Mouse (Mus musculus): Measurements from ENCODE around the gene Cd81. TPM values are rescaled to one million over a fixed set of nuclear protein-coding genes. Genes with fewer than 3 reads are reported as not detected.

Gene Cd81
- total and polyA plus RNA-seq, 3 experiments, result 105 to 133 TPM; not detected in 1

DNA sequence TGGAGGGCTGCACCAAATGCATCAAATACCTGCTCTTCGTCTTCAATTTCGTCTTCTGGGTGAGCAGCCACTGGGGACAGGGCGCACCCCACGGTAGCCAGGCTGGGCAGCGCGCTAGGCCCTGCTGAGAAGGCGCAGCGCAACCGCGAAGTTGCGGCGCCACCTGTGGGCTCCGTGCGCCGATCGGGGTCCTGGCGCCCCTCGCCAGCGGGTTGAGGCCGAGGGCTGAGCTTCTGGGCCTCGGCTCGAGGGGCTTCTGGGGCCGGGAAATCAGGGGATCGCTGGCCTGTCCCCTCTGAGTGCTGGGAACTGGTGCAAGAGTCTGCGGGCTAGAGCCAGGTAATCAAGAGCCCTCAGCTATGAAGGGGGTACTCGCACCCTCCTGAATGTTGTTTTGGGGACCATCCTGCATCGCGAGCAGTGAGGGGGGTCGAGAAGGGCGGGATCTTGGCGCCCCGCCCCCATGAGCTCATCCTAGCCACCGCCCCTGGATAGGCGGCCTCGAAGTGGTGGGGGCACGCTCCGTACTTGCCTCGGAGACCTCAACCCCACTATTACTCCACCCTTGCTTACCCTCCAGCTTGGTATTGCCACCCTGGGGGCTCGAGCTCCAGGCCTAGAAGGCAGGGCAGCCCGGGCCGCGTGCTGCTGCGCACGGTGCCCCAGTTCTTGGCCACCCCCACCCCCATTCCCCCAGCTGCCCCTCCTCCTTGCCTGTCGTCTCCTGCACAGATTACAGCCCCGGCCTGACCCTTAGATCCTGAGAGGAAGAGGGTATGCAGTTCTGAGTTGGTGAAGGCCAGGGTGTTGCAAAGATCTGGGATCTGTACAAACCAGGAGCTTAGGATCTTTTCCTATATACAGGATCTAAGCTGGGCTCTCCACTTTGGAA is 715 bp downstream of the Cd81 start:
- peak; percentile 74 for DNase-seq (ENCODE audit: low read depth, low spot score)
- TF ChIP-seq HCFC1 (IDR thresholded peaks at IDR 0.05; ENCODE audit: low read depth, low read length) (peak; percentile 9; the same call in 1 of the 2 replicates), GABPA (IDR thresholded peaks at IDR 0.05; ENCODE audit: low read depth, low read length) (no peak), ELF1 (IDR thresholded peaks at IDR 0.05; ENCODE audit: low read depth, low read length) (no peak), CHD1 (IDR thresholded peaks at IDR 0.05; ENCODE audit: low read depth, low read length) (0 out of 2 replicates have a peak, but pooled peaks have one; percentile 2), BHLHE40 (IDR thresholded peaks at IDR 0.05; ENCODE audit: borderline replicate concordance, low read depth, low read length) (no peak), ETS1 (IDR thresholded peaks at IDR 0.05; ENCODE audit: low read depth, low read length) (no peak), EP300 (IDR thresholded peaks at IDR 0.05; ENCODE audit: low read depth in 1 of 2, low read length in 2 of 2) (no peak), RAD21 (IDR thresholded peaks at IDR 0.05; ENCODE audit: low read depth, low read length) (no peak), CTCF (IDR thresholded peaks at IDR 0.05 in 2 of 3, conservative IDR thresholded peaks at IDR 0.05 in 1 of 3; ENCODE audit: control insufficient read depth in 1 of 3, insufficient read depth in 1 of 3, low read depth in 2 of 3, low read length in 3 of 3, poor library complexity in 1 of 3, severe bottlenecking in 1 of 3) (peak in 2 of 3 experiments; percentile 1 to 9; a peak in 1 of 6 replicates)
- Histone ChIP-seq H3K9me3 (replicated peaks; ENCODE audit: insufficient read depth, low read length) (no peaks in the 10 kb centered on the region), H3K9ac (ENCODE audit: control insufficient read depth, low read depth, low read length, poor library complexity, severe bottlenecking) (peak overlapping the region; percentile 81), H3K4me1 (ENCODE audit: control insufficient read depth in 1 of 2, insufficient read depth in 2 of 2, low read length in 2 of 2) (peaks cover 31 to 50% of the 10 kb centered on the region in 2 experiments), H3K27ac (ENCODE audit: control insufficient read depth, low read depth, low read length) (peak overlapping the region; percentile 80), H3K27me3 (ENCODE audit: control insufficient read depth in 1 of 2, insufficient read depth in 2 of 2, low read length in 2 of 2) (no peaks in the 10 kb centered on the region), H3K79me2 (ENCODE audit: control insufficient read depth, insufficient read depth, low read length, poor library complexity) (peaks cover 23% of the 10 kb centered on the region), H3K36me3 (ENCODE audit: control insufficient read depth in 1 of 2, insufficient read depth in 2 of 2, low read length in 2 of 2) (peaks cover 0 to 47% of the 10 kb centered on the region in 2 experiments; a peak in 2 of 4 replicates), H3K4me3 (ENCODE audit: control insufficient read depth in 1 of 2, insufficient read depth in 1 of 2, low read depth in 2 of 2, low read length in 2 of 2) (peak overlapping the region; percentile 73 to 83)

DNA sequence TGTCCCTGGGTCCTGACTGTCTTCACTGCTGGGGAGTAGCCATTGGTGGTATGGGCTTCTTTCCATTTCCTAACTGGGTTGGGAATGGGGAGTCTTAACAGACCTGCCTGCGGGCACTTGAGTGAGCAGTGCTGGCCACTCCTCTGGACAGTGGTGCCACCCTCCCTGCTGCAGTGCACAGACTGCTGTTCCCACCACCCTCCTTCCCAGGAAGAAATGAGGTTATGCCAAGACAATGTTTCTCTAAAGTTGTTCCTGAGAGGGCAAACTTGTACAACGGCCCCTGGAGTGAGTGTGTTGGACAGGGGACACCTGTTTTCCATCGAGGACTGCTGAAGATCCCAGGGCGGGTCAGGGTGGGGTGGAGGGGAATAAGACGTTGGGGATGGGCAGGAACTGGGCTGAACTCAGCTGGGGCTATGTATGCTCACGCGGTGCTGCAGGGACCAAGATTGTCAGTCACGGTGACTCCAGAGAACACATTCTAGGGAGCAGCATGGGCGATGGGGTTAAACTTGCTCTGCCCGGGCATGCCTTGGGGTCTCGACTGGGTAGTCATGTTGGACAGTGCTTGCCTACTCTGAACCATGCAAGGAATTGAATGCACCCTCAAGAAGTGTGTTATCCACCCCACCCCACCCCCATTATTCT is 1.5 kb downstream of the Cd81 start:
- H3K27ac ChIP-seq (ENCODE audit: control insufficient read depth, low read depth, low read length), result no peak overlapping the region
- peaks cover 25% of the 10 kb centered on the region for H3K79me2 ChIP-seq (ENCODE audit: control insufficient read depth, insufficient read depth, low read length, poor library complexity)
- TF ChIP-seq MYB (IDR thresholded peaks at IDR 0.05; ENCODE audit: low read depth, low read length), result no peak
- no peak for TF ChIP-seq CHD2 (IDR thresholded peaks at IDR 0.05; ENCODE audit: low read length)
- TF ChIP-seq UBTF (IDR thresholded peaks at IDR 0.05; ENCODE audit: borderline replicate concordance, insufficient read depth, low read depth, low read length), result no peak
- no peak for TF ChIP-seq SMC3 (IDR thresholded peaks at IDR 0.05; ENCODE audit: low read depth, low read length)
- TF ChIP-seq ZMIZ1 (IDR thresholded peaks at IDR 0.05; ENCODE audit: low read depth, low read length), result no peak
- TF ChIP-seq POLR2AphosphoS2 (IDR thresholded peaks at IDR 0.05; ENCODE audit: low read length), result no peak
- no peak for TF ChIP-seq RCOR1 (IDR thresholded peaks at IDR 0.05; ENCODE audit: low read depth, low read length)
- TF ChIP-seq EP300 (IDR thresholded peaks at IDR 0.05; ENCODE audit: low read depth in 1 of 2, low read length in 2 of 2), result no peak
- TF ChIP-seq USF1 (IDR thresholded peaks at IDR 0.05; ENCODE audit: low read depth, low read length), result no peak
- no peak for TF ChIP-seq MAFK (IDR thresholded peaks at IDR 0.05; ENCODE audit: borderline replicate concordance, low read depth, low read length)
- TF ChIP-seq RAD21 (IDR thresholded peaks at IDR 0.05; ENCODE audit: low read depth, low read length), result no peak
- TF ChIP-seq SIN3A (IDR thresholded peaks at IDR 0.05; ENCODE audit: low read length), result no peak
- TF ChIP-seq BHLHE40 (IDR thresholded peaks at IDR 0.05; ENCODE audit: borderline replicate concordance, low read depth, low read length), result no peak
- no peak for TF ChIP-seq NELFE (IDR thresholded peaks at IDR 0.05; ENCODE audit: low read depth, low read length)
- no peak for TF ChIP-seq ZNF384 (IDR thresholded peaks at IDR 0.05; ENCODE audit: low read depth, low read length)
- H3K4me1 ChIP-seq (ENCODE audit: control insufficient read depth in 1 of 2, insufficient read depth in 2 of 2, low read length in 2 of 2), result peaks cover 39 to 58% of the 10 kb centered on the region in 2 experiments
- H3K27me3 ChIP-seq (ENCODE audit: control insufficient read depth in 1 of 2, insufficient read depth in 2 of 2, low read length in 2 of 2), result no peaks in the 10 kb centered on the region
- peak overlapping the region; percentile 81 for H3K9ac ChIP-seq (ENCODE audit: control insufficient read depth, low read depth, low read length, poor library complexity, severe bottlenecking)
- DNase-seq (ENCODE audit: low read depth, low spot score), result no peak
- no peaks in the 10 kb centered on the region for H3K9me3 ChIP-seq (replicated peaks; ENCODE audit: insufficient read depth, low read length)
- peak overlapping the region; percentile 73 to 83 for H3K4me3 ChIP-seq (ENCODE audit: control insufficient read depth in 1 of 2, insufficient read depth in 1 of 2, low read depth in 2 of 2, low read length in 2 of 2)
- H3K36me3 ChIP-seq (ENCODE audit: control insufficient read depth in 1 of 2, insufficient read depth in 2 of 2, low read length in 2 of 2), result peaks cover 0 to 55% of the 10 kb centered on the region in 2 experiments; a peak in 2 of 4 replicates

Measured in MEL (cell line).